Mouse (Mus musculus): Measurements from ENCODE around the gene Cym.

The Cym gene

DNA sequence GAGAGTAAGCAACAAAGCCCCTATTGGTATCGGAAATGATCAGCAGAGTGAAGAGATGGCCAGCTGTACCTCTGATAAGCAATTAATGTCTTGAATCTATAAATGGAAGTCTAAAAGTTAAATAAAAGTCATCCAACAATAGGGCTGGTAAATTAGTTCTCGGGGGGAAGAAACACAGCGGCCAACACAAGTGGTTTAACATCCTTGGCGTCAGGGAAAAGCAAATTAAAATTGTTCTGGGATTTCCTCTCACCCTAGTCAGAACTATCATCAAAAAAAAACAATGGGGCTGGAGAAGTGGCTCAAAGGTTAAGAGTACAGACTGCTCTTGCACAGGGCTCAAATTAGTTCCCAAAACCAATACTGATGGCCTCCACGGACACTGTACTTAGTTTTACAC is 4.3 kb upstream of the Cym start:
- no peak for DNase-seq (ENCODE audit: low read depth, low spot score)

DNA sequence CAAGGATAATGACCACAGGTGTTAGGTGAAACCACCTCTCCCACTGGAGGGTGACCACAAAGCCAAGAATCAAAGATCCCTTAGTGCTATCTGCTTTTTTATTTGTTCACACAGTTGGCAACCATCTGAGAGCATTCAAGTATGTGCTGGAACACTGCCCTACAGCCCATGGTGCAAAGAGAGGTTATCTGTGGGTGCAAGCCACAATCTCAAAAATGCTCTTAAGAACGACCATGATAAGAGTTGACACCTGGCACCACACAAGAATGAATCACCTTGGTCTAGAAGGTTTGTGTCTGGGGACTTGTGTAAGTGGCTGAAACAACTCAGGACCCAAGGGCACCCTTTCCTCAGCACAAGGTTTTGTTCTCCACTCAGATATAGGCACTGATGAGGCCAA is 1.7 kb upstream of the Cym start:
- no peak for DNase-seq (ENCODE audit: low read depth, low spot score)

DNA sequence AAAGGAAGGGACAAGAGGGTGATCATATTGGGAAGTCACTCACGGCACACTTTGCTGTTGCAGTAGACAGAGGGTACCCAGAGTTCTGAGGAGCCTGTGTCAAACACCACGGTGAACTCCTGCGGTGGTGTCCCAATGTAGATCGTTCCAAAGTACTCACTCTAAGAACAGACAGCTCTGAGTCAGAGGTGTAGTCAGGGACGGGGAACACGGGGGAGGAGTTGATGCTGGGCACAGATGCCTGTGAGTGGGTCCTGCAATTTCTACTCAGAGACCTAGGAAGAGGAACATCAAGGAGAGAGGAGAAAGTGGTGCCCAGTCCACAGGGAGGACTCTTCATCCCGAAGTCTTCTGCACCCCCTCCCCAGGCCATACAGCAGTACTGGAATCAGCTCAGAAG is 3.0 kb downstream of the Cym start:
- DNase-seq (ENCODE audit: low read depth, low spot score): no peak

DNA sequence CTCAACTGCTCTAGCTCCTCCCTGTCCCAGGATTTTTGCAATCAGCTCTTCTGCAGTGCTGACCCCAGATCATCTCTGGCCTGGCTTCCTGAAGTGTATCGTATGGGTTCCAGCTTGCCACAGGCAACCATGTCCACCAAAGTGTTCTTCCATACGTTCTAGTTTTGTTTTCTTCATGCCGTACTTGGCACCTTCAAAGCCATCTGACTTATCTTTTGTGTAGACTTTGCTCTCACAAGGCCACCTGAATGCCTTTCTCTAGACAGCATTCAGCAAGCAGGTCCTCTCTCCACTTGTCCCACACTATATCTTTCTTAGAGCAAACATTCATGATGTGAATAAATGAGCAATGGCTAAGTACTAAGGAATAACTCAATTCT is 4.4 kb downstream of the Cym start:
- no peak for DNase-seq (ENCODE audit: low read depth, low spot score)

DNA sequence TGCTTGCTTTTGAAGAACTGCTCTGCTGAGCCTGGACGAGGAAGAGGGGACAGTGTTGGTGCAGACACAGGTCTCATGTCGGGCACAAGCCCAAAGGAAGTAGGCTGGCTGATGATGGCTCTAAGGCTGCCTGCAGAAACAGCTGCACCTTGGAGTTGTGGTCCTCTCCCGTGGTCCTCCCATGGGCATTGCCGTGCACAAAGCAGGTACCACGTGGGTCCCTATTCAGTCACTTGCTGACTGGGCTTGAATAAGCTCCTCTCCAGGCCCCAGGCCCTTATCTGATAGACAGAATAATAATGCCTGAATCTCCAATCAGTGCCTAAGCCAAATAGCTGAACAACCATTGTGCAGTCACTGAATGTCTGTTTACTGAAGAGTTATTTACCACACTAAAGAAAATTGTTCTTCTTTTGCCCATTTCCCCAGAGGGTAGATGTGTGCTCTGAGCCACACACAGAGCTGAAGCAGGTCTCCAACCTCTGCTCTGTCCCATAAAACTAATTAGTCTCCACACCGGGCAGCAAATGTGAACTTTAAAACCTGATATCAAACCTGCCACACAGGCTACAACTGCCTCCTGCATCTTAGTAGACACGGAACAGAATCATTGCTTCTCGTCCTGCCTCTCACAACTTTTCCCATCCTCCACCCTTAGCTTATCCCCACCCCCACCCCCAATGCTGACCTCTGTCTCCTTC is 5.0 kb downstream of the Cym start:
- DNase-seq (ENCODE audit: low read depth, low spot score): no peak

DNA sequence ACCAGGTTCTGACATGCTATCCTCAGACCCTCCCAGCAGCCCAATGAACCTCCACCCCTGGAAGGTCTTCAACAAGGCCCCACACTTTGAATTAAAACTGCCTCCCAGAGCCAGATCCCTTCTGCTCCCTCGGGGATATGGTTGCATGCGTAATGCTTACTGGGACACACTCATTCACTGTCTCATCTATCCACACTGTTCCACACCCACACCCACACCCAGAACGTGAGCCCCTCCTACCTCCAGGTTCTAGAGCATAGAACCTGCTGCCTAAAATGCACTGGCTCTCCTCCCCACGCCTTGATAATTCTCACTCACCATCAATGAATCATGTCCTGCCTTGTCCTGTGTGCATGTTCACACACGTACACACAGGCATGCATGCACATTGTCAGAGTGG is 6.9 kb downstream of the Cym start:
- no peak for DNase-seq (ENCODE audit: low read depth, low spot score)

DNA sequence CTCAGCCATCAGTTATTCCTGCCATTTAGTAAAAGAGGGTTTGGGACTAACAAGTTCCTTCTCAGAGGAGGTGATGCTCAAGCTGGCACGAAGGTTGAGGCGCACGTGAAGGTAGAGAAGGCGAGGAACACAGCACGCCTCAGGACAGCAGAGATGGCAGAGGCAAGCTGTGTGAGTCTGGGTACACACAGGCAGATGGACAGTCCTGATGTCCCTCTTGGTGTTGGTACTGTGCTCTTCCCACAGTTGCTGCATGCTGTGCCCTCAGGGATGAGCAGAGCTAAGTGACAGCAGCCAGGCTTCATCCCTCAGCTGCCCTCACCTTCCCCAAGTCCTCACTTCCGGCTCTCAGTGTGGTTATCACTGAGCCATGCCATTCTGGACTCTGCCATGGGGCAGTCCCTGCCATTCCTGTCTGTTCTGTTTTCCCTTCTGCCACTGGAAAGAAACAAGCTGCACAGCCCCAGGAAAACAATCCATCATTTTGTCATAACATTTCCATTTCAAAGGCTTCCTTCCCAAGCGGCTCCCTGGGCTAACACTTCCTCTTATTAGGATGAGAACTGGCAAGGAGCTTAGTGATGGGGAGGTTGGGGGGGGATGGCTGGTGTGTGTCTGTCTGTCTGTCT is 13.8 kb downstream of the Cym start:
- DNase-seq (ENCODE audit: low read depth, low spot score): no peak

DNA sequence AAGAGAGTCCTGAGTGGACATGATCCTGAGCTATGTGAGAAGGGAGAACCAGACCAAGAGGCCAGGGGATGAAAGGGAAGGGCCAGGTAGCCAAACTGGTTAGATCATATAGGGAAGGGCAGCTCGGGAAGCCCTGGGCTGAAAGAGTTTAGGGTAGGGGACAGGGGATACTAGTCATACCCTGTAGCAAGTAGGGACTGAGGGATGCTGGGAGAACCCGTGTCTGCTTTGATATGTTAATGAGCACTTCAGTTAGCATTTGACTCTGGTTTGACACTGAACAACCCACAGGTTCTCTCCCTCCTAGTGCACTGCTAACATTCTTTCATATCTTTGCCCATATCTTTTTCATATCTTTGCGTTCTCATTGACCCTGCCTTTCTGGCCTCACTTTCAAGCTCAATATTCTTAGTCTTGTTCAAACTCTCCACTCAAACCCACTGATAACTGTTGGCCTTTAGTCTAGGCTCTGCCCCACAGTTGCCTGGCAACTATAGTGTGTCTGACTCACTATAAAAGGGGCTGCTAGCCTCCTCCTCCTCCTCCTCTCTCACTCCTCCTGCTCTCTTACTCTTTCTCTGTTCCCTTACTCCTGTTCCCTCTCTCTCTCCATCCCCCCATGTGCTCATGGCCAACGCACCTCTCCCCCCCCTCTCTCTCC is 14.9 kb downstream of the Cym start:
- DNase-seq (ENCODE audit: low read depth, low spot score): no peak

DNA sequence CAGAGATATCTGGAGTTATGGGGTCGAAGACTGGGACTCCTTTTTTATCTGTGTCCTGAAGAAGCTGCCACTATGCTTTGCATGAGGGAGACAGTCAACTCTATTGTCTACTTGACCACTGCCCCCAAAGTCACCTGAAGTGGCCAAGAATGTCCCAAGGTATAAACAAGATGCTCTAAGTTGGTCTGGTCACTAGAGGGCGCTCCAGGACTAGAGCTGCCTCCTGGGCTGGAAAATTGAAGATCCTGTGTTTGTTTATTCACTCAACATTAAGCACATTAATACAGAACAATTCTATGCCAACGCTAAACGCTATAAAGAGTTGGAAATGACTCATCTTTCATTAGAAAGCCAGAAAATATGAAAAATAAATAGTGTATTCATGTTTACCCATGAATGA is 15.5 kb downstream of the Cym start:
- peak; percentile 66 for DNase-seq (ENCODE audit: low read depth, low spot score)

DNA sequence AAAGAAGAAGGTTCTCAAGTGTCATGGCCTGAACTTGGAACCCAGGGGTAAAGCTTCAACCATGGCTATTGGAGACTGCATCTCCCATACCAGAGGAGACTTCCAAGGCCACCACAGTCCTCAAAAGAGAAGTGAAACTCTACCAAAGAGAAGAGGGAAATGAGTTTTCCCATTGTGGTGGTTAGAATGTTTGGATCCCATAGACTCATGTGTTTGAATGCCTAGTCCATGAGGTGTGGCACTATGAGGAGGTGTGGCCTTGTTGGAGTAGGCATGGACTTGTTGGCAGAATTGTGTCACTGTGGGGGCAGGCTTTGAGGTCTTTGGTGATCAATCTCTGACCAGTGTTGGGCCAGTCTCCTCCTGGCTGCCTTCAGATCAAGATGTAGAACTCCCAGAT is 16.4 kb downstream of the Cym start:
- no peak for DNase-seq (ENCODE audit: low read depth, low spot score)

DNA sequence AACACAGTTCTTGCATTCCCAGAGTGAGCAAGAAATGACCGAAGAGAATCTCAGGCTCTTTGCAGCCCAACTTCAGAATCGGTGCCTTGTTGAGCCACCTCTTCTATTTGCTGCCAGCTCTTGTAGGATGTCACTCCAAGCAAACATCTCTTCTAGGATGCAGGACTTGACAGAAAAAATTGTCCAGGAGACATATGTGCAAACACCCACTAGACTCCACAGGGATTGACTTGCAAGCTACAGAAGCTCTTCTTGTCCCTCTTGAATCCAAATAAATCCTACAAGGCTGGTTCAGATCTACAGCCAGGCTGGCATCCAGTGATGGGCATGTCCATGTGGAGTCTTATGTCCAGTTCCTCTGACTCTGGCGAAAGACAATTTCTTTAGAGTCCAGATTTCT is 17.1 kb downstream of the Cym start:
- DNase-seq (ENCODE audit: low read depth, low spot score): no peak

DNA sequence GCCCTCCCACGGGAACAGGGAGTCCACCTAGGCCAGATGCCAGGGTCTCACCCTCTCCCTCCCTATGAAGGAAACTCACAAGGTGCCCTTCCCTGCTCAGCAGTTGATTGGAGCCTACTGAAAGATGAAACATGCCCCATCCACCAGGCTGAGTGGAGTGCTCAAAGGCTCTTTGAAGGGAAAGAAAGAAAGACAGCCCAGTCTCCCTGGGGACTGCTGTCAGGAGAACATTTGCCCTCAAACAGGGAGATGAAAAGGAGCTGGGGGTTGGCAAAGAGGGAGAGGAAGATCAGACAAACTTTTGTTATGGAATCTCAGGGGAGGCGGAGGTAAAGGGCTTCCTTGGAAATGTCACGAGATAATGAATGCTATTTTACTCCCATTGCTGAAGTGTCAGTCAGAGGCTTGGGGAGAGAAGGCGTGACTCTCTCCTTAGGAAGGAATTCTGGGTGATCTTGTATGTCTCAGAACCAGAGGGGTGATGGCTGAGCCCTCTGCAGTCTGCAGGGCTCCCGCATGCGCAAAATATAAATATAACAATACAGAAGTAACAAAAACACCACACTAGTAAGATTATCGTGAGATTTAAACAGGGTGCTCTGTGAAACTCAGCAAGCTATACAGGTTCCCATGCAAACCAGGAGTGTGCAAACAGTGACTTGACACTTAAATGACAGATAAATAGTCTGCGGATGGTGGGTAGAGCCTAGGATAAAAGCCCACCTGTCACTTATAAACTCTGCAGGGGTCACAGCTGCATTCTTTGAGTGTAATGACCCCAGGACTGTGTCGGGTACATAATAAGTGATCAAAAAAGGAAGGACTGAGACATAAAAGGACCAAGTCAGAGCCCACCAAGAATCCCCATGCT is 20.0 kb downstream of the Cym start:
- no peak for DNase-seq (ENCODE audit: low read depth, low spot score)

DNA sequence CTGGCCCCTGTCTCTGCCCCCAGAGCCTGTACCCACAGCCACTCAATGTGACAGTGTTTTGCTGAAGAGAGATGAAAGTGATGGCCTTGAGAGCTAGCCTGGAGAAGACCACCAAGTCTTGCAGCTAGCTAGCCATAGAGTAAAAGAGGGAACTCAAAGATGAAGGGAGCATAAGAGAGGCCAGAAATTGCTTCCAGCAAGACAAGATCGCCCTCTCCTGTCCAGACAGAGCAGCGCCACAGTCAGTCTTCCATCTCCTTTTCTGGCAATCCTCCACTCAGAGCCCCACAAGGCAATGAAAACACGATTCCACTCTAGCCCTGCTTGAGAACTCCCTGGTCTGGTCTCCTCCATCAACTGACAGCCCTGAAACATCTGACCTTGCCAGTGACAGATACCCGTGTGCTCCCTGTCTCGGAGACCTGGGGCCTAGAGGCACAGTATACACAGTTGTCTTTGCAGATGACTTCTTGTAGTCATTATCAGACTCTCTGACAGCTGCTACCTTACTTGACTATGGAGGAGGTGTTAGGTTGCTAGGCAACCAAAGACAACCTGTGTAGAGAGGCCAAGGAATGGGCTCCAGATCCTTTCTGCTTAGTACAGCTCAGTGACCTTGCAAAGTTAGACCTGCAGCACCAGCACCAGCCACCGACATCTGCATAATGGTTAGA is 33.2 kb downstream of the Cym start:
- peak; percentile 24 for DNase-seq (ENCODE audit: low read depth, low spot score)

DNA sequence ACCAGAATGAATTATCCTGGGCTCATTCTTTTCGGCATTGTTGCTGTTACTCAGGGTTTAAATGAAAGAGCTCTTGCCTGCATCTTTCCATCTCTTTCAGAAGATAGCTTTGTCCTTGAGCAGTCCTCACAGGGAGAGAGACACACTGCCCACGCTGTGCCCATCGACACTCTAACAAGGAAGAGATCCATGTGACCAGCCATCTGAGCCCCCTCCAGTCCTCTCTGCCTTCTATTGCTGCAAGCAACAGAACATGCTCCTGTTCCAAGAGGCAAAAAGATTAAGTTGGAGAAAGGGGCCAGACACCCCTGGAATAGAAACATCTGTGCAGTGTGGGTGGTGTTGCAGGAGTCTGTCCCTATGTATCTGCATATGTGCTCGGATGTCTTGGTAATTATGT is 34.5 kb downstream of the Cym start:
- DNase-seq (ENCODE audit: low read depth, low spot score): no peak

DNA sequence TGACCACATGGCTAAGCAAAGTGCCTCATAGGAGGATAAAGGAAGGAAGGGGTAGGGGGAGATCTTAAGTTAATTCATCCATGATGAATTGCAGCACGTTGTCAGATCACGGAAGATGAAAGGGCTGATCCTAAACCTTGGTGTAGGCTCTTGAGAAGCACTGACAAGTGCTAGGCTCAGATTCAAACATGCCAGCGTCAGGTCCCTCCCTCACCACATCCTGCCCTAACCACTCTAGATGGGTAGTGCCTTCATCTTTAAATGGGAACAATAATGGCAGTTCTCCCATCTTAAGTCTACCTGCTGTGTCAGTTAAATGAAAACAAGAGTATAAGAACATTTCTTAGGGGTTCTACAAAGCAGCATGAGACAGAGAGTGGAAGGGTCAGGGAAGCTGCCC is 35.9 kb downstream of the Cym start:
- no peak for DNase-seq (ENCODE audit: low read depth, low spot score)

DNA sequence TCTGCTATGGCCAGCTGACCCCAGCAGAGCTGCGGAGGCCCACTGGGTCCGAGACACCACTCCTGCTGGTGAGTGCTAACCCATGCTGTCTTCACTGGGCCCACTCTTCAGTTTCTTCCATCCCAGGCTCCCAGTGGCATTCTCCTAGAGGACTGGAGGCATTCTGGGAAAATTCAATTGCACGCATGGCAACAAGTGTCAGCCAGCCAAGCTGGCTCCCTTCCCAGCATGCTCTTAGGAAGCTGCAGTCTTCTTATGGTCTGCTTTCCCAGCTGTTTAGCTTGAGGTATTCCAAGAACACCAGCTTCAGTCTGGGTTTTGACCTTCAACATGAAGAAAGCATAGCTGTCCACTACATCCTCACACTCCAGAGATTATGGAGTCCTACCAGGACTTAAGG is 38.4 kb downstream of the Cym start:
- DNase-seq (ENCODE audit: low read depth, low spot score): no peak

DNA sequence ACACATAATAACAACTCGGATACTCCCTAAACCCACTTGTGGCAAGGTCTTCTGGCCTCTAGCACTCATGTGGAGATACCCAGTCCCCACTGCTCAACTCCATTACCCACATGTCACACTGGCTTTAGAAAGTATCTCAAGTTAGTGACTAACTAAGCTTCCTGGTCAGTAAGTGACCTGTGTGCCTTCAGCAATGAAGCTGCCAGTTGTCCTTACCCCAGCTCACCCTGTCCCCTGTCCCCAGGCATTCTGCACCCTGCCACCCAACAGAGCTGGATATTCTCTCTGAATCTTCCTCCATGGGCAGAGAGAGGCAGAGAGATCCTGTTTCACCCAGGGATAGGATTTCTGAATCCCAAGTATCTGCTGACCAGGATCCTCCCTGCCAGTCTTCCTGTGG is 38.8 kb downstream of the Cym start, which contains the start of gene Kcna10:
Gene Kcna10, plus strand, starts transcription at position 301 of the 400 bp plus-strand sequence.
- no peak for DNase-seq (ENCODE audit: low read depth, low spot score)

DNA sequence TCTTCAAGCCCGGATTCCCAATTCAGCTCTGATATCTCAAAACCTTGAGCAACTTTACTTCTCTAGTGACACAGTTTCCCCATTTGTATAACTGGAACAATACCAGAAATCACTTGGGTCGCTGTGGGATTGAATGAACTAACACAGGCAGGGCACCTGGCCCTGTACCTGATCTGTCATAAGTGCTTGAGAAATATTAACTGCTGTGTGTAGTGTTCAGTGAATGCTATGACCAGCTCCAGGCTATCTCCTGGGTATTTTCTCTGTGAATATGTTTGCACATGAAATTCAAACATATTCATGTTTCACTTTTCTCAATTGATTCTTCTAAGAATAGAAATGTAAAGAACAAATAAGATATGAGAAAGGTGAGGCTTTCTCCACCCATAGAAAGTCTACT is 40.7 kb downstream of the Cym start:
- DNase-seq (ENCODE audit: low read depth, low spot score): no peak

DNA sequence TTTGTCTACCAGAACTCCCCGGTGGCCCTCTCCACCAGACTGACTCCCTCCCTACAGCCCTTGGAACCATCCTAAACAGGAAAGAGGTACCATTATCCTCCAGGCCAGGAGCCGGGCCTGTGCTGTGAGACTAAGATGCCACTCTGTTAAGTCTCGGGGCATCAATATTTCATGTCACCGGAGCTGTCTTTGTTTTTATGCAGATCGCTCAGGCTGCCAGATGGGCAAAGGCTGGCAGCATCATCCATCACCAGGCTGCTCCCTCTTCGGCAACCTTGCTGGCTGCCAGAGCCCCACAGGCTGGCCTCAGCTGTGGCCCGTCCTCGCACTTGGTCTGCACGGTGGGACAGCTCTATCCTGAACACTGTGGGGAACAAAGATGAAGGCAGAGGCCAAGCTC is 45.0 kb downstream of the Cym start:
- no peak for DNase-seq (ENCODE audit: low read depth, low spot score)

DNA sequence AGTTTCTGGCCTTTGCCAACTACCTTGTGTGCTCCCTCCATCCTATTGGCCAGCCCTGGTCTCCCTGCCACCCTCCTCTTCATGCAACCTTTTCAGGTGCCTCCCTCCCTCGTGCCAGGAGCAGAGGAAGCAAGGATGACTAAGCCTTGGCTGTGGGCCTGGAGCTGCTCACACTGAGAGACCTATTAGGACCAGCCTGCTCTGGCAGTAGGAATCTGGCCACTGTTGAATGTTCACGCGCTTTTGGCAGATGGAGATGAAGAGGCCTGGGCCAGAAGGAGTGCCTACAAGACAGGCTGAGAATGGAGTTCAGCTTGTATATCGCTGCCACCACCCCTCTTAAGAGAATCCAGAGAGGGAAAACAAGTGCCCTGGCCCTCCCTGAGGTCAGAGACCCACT is 46.0 kb downstream of the Cym start:
- DNase-seq (ENCODE audit: low read depth, low spot score): no peak

DNA sequence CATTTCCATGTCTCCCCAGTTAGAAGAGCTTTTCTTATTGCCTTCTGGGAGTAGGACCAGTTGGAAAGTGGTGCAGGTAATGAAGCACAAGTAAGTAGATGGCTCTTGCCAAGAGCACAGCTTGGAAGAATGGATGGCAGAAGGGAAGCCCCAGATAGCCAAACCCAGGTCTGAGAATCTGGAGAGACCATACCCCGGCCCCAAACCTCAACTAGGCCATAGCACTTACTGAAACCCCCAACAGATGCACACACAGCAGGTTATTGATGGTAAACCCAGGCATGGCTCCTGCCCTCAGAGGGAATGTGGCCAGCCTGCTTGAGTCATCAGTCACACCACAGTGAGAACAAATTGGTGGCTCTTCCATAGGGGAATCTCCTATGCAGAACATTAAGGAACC is 49.0 kb downstream of the Cym start:
- no peak for DNase-seq (ENCODE audit: low read depth, low spot score)

DNA sequence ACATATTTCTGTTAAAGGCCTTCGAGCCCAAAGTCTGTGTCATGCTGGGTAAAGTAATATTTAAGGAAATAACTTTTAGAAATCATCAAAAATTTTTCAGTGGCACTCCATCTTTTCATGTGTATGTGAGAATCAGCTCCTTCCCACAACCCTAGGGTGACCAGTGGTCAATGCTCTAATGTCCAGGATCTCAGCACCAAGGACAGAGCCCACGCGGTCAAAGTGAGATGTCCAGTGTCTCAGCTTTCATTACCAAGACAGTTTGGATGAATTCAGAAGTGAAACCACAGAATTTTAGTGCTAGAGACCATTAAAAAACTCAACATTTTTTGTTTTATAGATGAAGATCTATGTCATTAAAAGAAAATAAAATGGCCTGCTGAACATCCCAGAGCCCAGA is 49.6 kb downstream of the Cym start:
- no peak for DNase-seq (ENCODE audit: low read depth, low spot score)
